Mouse (Mus musculus): ENCODE measurements at regions not wholly inside any gene's neighbourhood (a gene's known extent, or its start where the extent isn't known, plus 50 kb on each side); places are given as distances from the start of the nearest gene placed in this dataset.

GRCm38 (mm10) chr14:60530348-60530711 lies 103.5 kb upstream of the Spata13 start:
- TF ChIP-seq POLR2AphosphoS2 (IDR thresholded peaks at IDR 0.05; ENCODE audit: insufficient read length, low read depth) (no peak), POLR2A (IDR thresholded peaks at IDR 0.05; ENCODE audit: insufficient read length, low read depth) (no peak), USF1 (IDR thresholded peaks at IDR 0.05; ENCODE audit: low read depth) (no peak), SRF (IDR thresholded peaks at IDR 0.05; ENCODE audit: control insufficient read depth, insufficient read length, low read depth) (no peak), MYOD1 (IDR thresholded peaks at IDR 0.05; ENCODE audit: control insufficient read depth in 1 of 3, insufficient read length in 2 of 3, low read depth in 2 of 3) (no peak), TCF12 (IDR thresholded peaks at IDR 0.05; ENCODE audit: insufficient read depth, poor library complexity, severe bottlenecking) (no peak), MYOG (IDR thresholded peaks at IDR 0.05; ENCODE audit: control insufficient read depth in 1 of 3, insufficient read depth in 1 of 3, insufficient read length in 2 of 3, low read depth in 2 of 3) (no peak), E2F4 (IDR thresholded peaks at IDR 0.05; ENCODE audit: insufficient read depth) (no peak)

All from myocyte (in vitro differentiated cells).